Mouse (Mus musculus): ENCODE results near the gene Pif1. TPM values are rescaled to one million over a fixed set of nuclear protein-coding genes. Genes with fewer than 3 reads are reported as not detected.

The Pif1 gene
- polyA plus RNA-seq, 1 experiment from 2014 or later, result 13.9 TPM

- WGBS, result 17% methylated on average over 16 of the region's 16 CpGs
- peaks cover 11% of the 10 kb centered on the region for H3K4me1 ChIP-seq (ENCODE audit: control insufficient read depth, insufficient read depth, low read length)
- H3K36me3 ChIP-seq (ENCODE audit: control insufficient read depth, insufficient read depth), result no peaks in the 10 kb centered on the region
These were observed 44.5 kb downstream of the Pif1 start for GRCm38 (mm10) chr9:65631354-65632021.

GRCm38 (mm10) chr9:65635766-65636165 is 48.8 kb downstream of the Pif1 start:
- H3K9ac ChIP-seq (ENCODE audit: low read length), result no peak overlapping the region
- no peaks in the 10 kb centered on the region for H3K27me3 ChIP-seq (ENCODE audit: control insufficient read depth, insufficient read depth, low read length)
- H3K4me3 ChIP-seq (ENCODE audit: low read length), result no peak overlapping the region
- H3K4me1 ChIP-seq (ENCODE audit: control insufficient read depth, insufficient read depth, low read length), result peaks cover 30% of the 10 kb centered on the region
- no peak overlapping the region for H3K4me2 ChIP-seq (ENCODE audit: low read depth, low read length)
- H3K27ac ChIP-seq (ENCODE audit: low read length), result no peak overlapping the region
- ATAC-seq (replicated peaks; ENCODE audit: extremely low read depth, insufficient read depth, low FRiP score), result no peak
- 72% methylated on average over 1 of the region's 1 CpGs for WGBS
- H3K36me3 ChIP-seq (ENCODE audit: control insufficient read depth, insufficient read depth), result no peaks in the 10 kb centered on the region
- H3K9me3 ChIP-seq (replicated peaks; ENCODE audit: control insufficient read depth, low read length), result no peaks in the 10 kb centered on the region

More at GRCm38 (mm10) chr9:65631354-65632021, 44.5 kb downstream of the Pif1 start:
- H3K9ac ChIP-seq (ENCODE audit: low read length), result peak overlapping the region; percentile 95
- ATAC-seq (replicated peaks; ENCODE audit: extremely low read depth, insufficient read depth, low FRiP score), result no peak
- H3K4me2 ChIP-seq (ENCODE audit: low read depth, low read length), result peak overlapping the region; percentile 93
- H3K4me3 ChIP-seq (ENCODE audit: low read length), result peak overlapping the region; percentile 90
- H3K27ac ChIP-seq (ENCODE audit: low read length), result peak overlapping the region; percentile 96
- H3K9me3 ChIP-seq (replicated peaks; ENCODE audit: control insufficient read depth, low read length), result no peaks in the 10 kb centered on the region
- H3K27me3 ChIP-seq (ENCODE audit: control insufficient read depth, insufficient read depth, low read length), result no peaks in the 10 kb centered on the region

GRCm38 (mm10) chr9:65636926-65637325 is 50.0 kb downstream of the Pif1 start:
- no peak overlapping the region for H3K4me2 ChIP-seq (ENCODE audit: low read depth, low read length)
- H3K27me3 ChIP-seq (ENCODE audit: control insufficient read depth, insufficient read depth, low read length), result no peaks in the 10 kb centered on the region
- WGBS, result 81% methylated on average over 4 of the region's 4 CpGs
- no peaks in the 10 kb centered on the region for H3K9me3 ChIP-seq (replicated peaks; ENCODE audit: control insufficient read depth, low read length)
- H3K4me1 ChIP-seq (ENCODE audit: control insufficient read depth, insufficient read depth, low read length), result peaks cover 39% of the 10 kb centered on the region
- no peak overlapping the region for H3K9ac ChIP-seq (ENCODE audit: low read length)
- H3K4me3 ChIP-seq (ENCODE audit: low read length), result no peak overlapping the region
- H3K27ac ChIP-seq (ENCODE audit: low read length), result no peak overlapping the region
- no peak for ATAC-seq (replicated peaks; ENCODE audit: extremely low read depth, insufficient read depth, low FRiP score)
- H3K36me3 ChIP-seq (ENCODE audit: control insufficient read depth, insufficient read depth), result no peaks in the 10 kb centered on the region

GRCm38 (mm10) chr9:65639065-65639464 is 52.1 kb downstream of the Pif1 start:
- Histone ChIP-seq H3K4me3 (ENCODE audit: low read length) (no peak overlapping the region), H3K27me3 (ENCODE audit: control insufficient read depth, insufficient read depth, low read length) (no peaks in the 10 kb centered on the region), H3K9me3 (replicated peaks; ENCODE audit: control insufficient read depth, low read length) (no peaks in the 10 kb centered on the region), H3K36me3 (ENCODE audit: control insufficient read depth, insufficient read depth) (no peaks in the 10 kb centered on the region), H3K27ac (ENCODE audit: low read length) (peak overlapping the region; percentile 88), H3K4me1 (ENCODE audit: control insufficient read depth, insufficient read depth, low read length) (peaks cover 38% of the 10 kb centered on the region), H3K9ac (ENCODE audit: low read length) (peak overlapping the region; percentile 68), H3K4me2 (ENCODE audit: low read depth, low read length) (peak overlapping the region; percentile 37; the same call in 1 of the 2 replicates)
- ATAC-seq (replicated peaks; ENCODE audit: extremely low read depth, insufficient read depth, low FRiP score), result peak; percentile 81
- 31% methylated on average over 5 of the region's 5 CpGs for WGBS

GRCm38 (mm10) chr9:65640838-65641410 is 54.0 kb downstream of the Pif1 start:
- ATAC-seq (replicated peaks; ENCODE audit: extremely low read depth, insufficient read depth, low FRiP score), result no peak
- Histone ChIP-seq H3K27ac (ENCODE audit: low read length) (peak overlapping the region; percentile 44), H3K9ac (ENCODE audit: low read length) (no peak overlapping the region; the same call in 1 of the 2 replicates), H3K4me3 (ENCODE audit: low read length) (no peak overlapping the region), H3K4me1 (ENCODE audit: control insufficient read depth, insufficient read depth, low read length) (peaks cover 55% of the 10 kb centered on the region), H3K9me3 (replicated peaks; ENCODE audit: control insufficient read depth, low read length) (no peaks in the 10 kb centered on the region), H3K36me3 (ENCODE audit: control insufficient read depth, insufficient read depth) (no peaks in the 10 kb centered on the region), H3K4me2 (ENCODE audit: low read depth, low read length) (peak overlapping the region; percentile 52), H3K27me3 (ENCODE audit: control insufficient read depth, insufficient read depth, low read length) (no peaks in the 10 kb centered on the region)
- WGBS, result 15% methylated on average over 5 of the region's 5 CpGs

GRCm38 (mm10) chr9:65641446-65642052 is 54.6 kb downstream of the Pif1 start:
- Histone ChIP-seq H3K9ac (ENCODE audit: low read length) (peak overlapping the region; percentile 39), H3K4me2 (ENCODE audit: low read depth, low read length) (peak overlapping the region; percentile 52), H3K9me3 (replicated peaks; ENCODE audit: control insufficient read depth, low read length) (no peaks in the 10 kb centered on the region), H3K4me1 (ENCODE audit: control insufficient read depth, insufficient read depth, low read length) (peaks cover 60% of the 10 kb centered on the region), H3K27me3 (ENCODE audit: control insufficient read depth, insufficient read depth, low read length) (no peaks in the 10 kb centered on the region), H3K36me3 (ENCODE audit: control insufficient read depth, insufficient read depth) (no peaks in the 10 kb centered on the region), H3K4me3 (ENCODE audit: low read length) (no peak overlapping the region), H3K27ac (ENCODE audit: low read length) (peak overlapping the region; percentile 58)
- ATAC-seq (replicated peaks; ENCODE audit: extremely low read depth, insufficient read depth, low FRiP score), result no peak
- WGBS, result 18% methylated on average over 12 of the region's 12 CpGs

GRCm38 (mm10) chr9:65642546-65642945 is 55.6 kb downstream of the Pif1 start:
- peak overlapping the region; percentile 54 for H3K27ac ChIP-seq (ENCODE audit: low read length)
- H3K4me1 ChIP-seq (ENCODE audit: control insufficient read depth, insufficient read depth, low read length), result peaks cover 61% of the 10 kb centered on the region
- no peaks in the 10 kb centered on the region for H3K9me3 ChIP-seq (replicated peaks; ENCODE audit: control insufficient read depth, low read length)
- no peak overlapping the region for H3K9ac ChIP-seq (ENCODE audit: low read length)
- H3K36me3 ChIP-seq (ENCODE audit: control insufficient read depth, insufficient read depth), result no peaks in the 10 kb centered on the region
- no peak overlapping the region for H3K4me2 ChIP-seq (ENCODE audit: low read depth, low read length)
- ATAC-seq (replicated peaks; ENCODE audit: extremely low read depth, insufficient read depth, low FRiP score), result no peak
- H3K27me3 ChIP-seq (ENCODE audit: control insufficient read depth, insufficient read depth, low read length), result no peaks in the 10 kb centered on the region
- H3K4me3 ChIP-seq (ENCODE audit: low read length), result no peak overlapping the region

- no peak overlapping the region for H3K4me2 ChIP-seq (ENCODE audit: low read depth, low read length)
- no peak overlapping the region for H3K4me3 ChIP-seq (ENCODE audit: low read length)
- peak overlapping the region; percentile 94 for H3K27ac ChIP-seq (ENCODE audit: low read length)
- H3K27me3 ChIP-seq (ENCODE audit: control insufficient read depth, insufficient read depth, low read length), result no peaks in the 10 kb centered on the region
- H3K4me1 ChIP-seq (ENCODE audit: control insufficient read depth, insufficient read depth, low read length), result peaks cover 67% of the 10 kb centered on the region
- no peak for ATAC-seq (replicated peaks; ENCODE audit: extremely low read depth, insufficient read depth, low FRiP score)
- H3K36me3 ChIP-seq (ENCODE audit: control insufficient read depth, insufficient read depth), result no peaks in the 10 kb centered on the region
- WGBS, result 73% methylated on average over 4 of the region's 4 CpGs
- H3K9me3 ChIP-seq (replicated peaks; ENCODE audit: control insufficient read depth, low read length), result no peaks in the 10 kb centered on the region
- no peak overlapping the region for H3K9ac ChIP-seq (ENCODE audit: low read length)
These were observed 58.0 kb downstream of the Pif1 start for GRCm38 (mm10) chr9:65644960-65645359.
